Mouse (Mus musculus): ENCODE results near the gene Kif1bp. TPM values are rescaled to one million over a fixed set of nuclear protein-coding genes. Genes with fewer than 3 reads are reported as not detected.

Gene Kif1bp
- polyA plus RNA-seq, 1 experiment: 11.6 TPM

DNA sequence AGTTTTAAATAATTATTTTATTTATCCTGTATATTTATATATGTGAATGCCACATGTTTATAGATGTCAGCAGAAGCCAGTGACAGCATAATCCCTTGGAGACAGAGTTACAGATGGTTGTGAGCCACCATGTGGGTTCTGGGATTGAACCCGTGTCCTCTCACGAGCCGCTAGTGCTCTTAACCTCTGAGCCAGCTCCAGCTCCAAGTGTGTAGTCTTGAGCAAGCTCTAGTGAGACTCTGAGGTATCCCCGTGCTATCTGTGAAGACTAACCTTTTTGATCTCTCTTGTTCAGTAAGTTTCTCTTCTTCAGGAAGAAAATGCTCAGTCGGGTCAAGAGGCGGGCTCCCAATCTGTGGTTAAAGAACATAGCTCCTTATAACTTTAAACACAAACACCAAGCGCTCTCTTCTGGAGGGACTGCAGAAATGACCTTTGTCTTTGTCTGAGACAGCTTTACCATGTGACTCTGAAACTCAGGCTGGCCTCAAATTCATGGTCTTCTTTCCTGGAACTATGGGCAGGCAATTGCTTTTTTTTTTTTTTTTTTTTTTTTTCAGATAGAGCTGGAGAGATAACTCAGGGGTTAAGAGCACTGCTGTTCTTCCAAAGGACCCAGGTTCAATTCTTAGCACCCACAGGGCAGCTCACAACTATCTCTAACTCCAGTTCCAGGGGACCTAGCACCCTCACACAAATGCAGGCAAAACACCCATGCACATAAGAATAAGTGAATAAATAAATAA, 8.0 kb downstream of the Kif1bp start:
- no peak for TF ChIP-seq GATA1 (IDR thresholded peaks at IDR 0.05; ENCODE audit: low read length)

DNA sequence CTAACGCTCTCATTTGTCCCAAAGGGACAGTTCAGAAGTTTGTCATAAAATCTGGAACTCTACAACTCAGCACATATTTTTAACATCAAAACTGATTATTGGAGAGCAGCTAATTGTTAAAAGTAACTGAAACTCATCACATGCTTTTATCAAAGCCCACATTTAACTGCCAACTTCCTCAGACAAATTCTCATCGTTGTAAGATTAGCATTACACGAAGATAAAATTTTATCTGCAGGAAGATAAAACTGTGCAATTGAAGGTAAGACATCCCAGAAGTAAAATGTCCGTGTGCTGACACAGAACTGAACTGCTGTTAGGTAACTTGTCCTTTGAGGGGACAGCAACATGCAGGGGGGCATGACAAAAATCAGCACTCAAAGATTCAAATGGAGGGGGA, 9.4 kb downstream of the Kif1bp start:
- peak; percentile 58 for TF ChIP-seq GATA1 (IDR thresholded peaks at IDR 0.05; ENCODE audit: low read length)

DNA sequence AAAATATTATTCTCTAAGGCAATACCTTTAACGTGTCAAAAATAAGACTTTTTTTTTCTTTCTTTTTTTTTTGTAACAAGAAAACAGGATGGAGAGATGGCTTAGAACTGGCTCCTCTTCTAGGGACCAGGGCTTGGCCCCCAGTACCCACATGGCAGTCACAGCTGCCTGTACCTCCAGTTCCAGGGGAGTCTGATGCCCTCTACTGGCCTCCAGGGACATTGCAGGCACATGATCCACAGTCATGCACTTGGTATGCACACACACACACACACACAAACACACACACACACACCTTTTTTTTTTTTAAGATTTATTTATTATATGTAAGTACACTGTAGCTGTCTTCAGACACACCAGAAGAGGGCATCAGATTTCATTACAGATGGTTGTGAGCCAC, 20.5 kb downstream of the Kif1bp start:
- no peak for TF ChIP-seq GATA1 (IDR thresholded peaks at IDR 0.05; ENCODE audit: low read length)

- no peak for TF ChIP-seq GATA1 (IDR thresholded peaks at IDR 0.05; ENCODE audit: low read length)
Observed at GRCm38 (mm10) chr10:62556558-62556901, 21.7 kb downstream of the Kif1bp start.

DNA sequence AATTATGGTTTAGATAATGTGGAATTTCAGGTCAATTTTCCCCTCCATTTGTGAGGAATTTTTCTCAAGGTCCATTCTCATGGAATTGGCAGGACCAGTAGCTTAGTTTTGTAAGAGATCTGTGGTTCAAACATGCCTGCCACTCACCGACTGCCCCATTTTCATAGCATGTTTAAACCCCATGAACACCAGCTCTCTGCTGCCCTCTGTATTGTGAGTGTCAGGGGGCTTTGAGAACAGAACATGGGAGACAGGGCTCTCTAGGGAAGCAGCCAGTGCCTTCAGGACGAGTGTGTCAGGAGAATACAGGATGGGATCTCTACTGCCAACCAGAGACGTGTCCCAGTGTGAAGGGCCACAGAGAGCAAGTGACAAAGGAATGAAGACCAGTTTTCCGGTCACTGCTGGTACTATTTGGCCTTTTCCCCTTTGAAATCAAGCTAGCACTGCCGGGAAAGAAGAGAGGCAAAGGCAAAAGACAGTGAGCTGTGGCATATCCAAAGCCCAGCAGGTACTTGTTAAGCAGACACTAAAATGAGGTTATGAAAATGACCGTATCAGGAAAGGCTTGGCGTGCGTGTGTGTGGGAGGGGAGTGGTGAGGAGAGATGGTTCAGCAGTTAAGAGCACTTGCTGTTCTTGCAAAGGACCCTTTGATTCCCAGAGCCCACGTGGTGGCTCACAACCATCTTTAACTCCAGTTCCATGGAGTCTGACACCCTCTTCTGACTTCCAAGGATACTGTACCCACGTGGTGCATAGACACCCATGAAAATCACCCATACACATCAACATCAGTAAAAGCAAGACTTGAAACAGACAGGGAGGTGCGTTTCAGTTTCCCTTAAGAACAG, 22.3 kb downstream of the Kif1bp start:
- no peak for TF ChIP-seq GATA1 (IDR thresholded peaks at IDR 0.05; ENCODE audit: low read length)

DNA sequence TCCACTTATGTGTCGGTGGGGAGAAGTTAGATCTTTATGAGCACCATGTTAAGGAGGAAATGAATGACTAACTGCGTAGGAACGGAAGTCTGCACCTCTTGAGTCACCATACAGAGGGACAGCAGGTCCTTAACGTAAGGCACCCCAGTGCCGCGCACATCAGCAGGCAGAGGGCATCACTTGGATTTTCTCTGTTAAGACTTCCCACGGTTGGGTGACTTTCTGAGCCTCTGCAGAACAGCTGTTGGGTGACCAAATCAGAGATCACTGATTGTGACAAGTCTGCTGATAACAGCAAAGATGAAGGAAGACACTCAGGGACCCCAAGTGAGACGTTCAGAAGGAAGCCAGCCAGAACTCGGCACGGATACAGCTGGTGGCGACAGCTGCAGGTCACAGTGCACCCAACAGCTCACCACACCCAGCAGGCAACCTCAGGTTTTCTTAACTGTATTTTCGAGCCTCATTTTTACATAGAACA, 24.6 kb downstream of the Kif1bp start:
- TF ChIP-seq GATA1 (IDR thresholded peaks at IDR 0.05; ENCODE audit: low read length): no peak

GRCm38 (mm10) chr10:62550787-62551300, 27.4 kb downstream of the Kif1bp start:
- no peak for TF ChIP-seq GATA1 (IDR thresholded peaks at IDR 0.05; ENCODE audit: low read length)

- TF ChIP-seq GATA1 (IDR thresholded peaks at IDR 0.05; ENCODE audit: low read length): no peak
Observed at GRCm38 (mm10) chr10:62549523-62550166, 28.6 kb downstream of the Kif1bp start.

GRCm38 (mm10) chr10:62546441-62546840, 31.8 kb downstream of the Kif1bp start:
- no peak for TF ChIP-seq GATA1 (IDR thresholded peaks at IDR 0.05; ENCODE audit: low read length)

GRCm38 (mm10) chr10:62545759-62546158, 32.5 kb downstream of the Kif1bp start:
- TF ChIP-seq GATA1 (IDR thresholded peaks at IDR 0.05; ENCODE audit: low read length): no peak

GRCm38 (mm10) chr10:62544316-62544715, 33.9 kb downstream of the Kif1bp start:
- TF ChIP-seq GATA1 (IDR thresholded peaks at IDR 0.05; ENCODE audit: low read length): no peak

- no peak for TF ChIP-seq GATA1 (IDR thresholded peaks at IDR 0.05; ENCODE audit: low read length)
Observed at GRCm38 (mm10) chr10:62543399-62543808, 34.9 kb downstream of the Kif1bp start.

GRCm38 (mm10) chr10:62542928-62543327, 35.3 kb downstream of the Kif1bp start:
- TF ChIP-seq GATA1 (IDR thresholded peaks at IDR 0.05; ENCODE audit: low read length): no peak

DNA sequence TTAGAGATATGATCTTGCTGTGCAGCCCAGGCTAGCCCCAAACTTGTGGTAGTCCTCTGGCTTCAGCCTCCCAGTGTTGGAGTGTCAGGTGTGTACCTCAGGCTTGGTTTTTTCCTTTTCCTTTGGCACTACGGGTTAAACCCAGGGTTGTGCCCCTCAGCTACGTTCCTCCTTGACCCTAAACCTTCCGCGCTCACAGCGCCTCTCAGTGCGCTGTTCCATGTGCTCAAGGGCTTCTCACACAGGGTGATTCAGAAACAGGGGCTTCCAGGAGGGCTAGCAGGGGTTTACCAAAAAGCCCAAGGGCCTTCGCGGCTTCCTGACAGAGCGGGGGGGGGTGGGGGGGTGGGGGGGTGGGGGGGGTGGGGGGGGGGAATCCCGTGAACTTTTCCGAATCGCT, 35.8 kb downstream of the Kif1bp start:
- TF ChIP-seq GATA1 (IDR thresholded peaks at IDR 0.05; ENCODE audit: low read length): no peak

GRCm38 (mm10) chr10:62541499-62541898, 36.8 kb downstream of the Kif1bp start:
- TF ChIP-seq GATA1 (IDR thresholded peaks at IDR 0.05; ENCODE audit: low read length): no peak

DNA sequence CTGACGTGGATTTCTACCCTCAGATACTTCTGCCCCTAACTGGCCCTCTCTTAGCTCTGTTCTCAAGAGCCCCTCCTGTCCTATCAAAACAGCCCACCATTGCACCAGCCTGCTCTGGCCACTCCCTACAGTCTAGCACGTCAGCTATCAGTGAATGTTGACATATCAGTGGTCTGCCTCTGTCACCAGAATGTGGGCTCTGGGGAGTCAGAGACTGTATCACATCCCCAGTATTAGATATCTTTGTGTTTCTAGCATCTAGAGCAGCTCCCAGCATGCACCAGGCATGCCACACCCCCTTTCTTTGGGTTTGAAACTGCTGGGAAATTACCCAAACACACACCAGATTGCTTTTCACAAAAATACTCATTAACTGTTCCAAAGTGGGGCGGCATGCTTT, 37.5 kb downstream of the Kif1bp start:
- no peak for TF ChIP-seq GATA1 (IDR thresholded peaks at IDR 0.05; ENCODE audit: low read length)
